Mouse (Mus musculus) cerebellum, postnatal 10 days (tissue): ENCODE results near the gene Hoxa5.

Experiments used
- DNase-seq, 2 experiments: peaks; one replicate each; pipeline ENCODE4 v3.0.0; 2021; ENCODE audit warnings: mixed read lengths in 2 of 2

Gene Hoxa5

GRCm38 (mm10) chr6:52225612-52226568 lies 21.5 kb upstream of the Hoxa5 start:
- DNase-seq, result no peak

- no peak for DNase-seq
Observed at GRCm38 (mm10) chr6:52224895-52225611, 20.7 kb upstream of the Hoxa5 start.

- DNase-seq, result no peak
Observed at GRCm38 (mm10) chr6:52223939-52224760, 19.8 kb upstream of the Hoxa5 start.

- no peak for DNase-seq
Observed at GRCm38 (mm10) chr6:52222729-52223128, 18.3 kb upstream of the Hoxa5 start.

- peak; percentile 25 to 29 for DNase-seq
Observed at GRCm38 (mm10) chr6:52221993-52222685, 17.8 kb upstream of the Hoxa5 start.

- peak; percentile 91 to 94 for DNase-seq
Observed at GRCm38 (mm10) chr6:52221337-52221992, 17.1 kb upstream of the Hoxa5 start, which contains the start of gene Hoxa7. TSS of gene Hoxa7 (minus strand) at chr6:52221854.

GRCm38 (mm10) chr6:52220865-52221310 lies 16.5 kb upstream of the Hoxa5 start:
- DNase-seq, result no peak

- DNase-seq, result peak; percentile 11 to 57
Observed at GRCm38 (mm10) chr6:52220003-52220864, 15.8 kb upstream of the Hoxa5 start.

- DNase-seq, result peak in 1 of 2 experiments; percentile 56
Observed at GRCm38 (mm10) chr6:52219234-52219942, 15.0 kb upstream of the Hoxa5 start.

GRCm38 (mm10) chr6:52218643-52219215 lies 14.3 kb upstream of the Hoxa5 start:
- DNase-seq, result no peak

GRCm38 (mm10) chr6:52217895-52218642 lies 13.7 kb upstream of the Hoxa5 start:
- DNase-seq, result peak in 1 of 2 experiments; percentile 60

GRCm38 (mm10) chr6:52217459-52217768 lies 13.0 kb upstream of the Hoxa5 start:
- DNase-seq, result no peak

- peak in 1 of 2 experiments; percentile 50 for DNase-seq
Observed at GRCm38 (mm10) chr6:52216691-52217458, 12.5 kb upstream of the Hoxa5 start.

GRCm38 (mm10) chr6:52215771-52216535 lies 11.6 kb upstream of the Hoxa5 start:
- peak in 1 of 2 experiments; percentile 5 for DNase-seq

GRCm38 (mm10) chr6:52215070-52215469 lies 10.7 kb upstream of the Hoxa5 start:
- peak in 1 of 2 experiments; percentile 14 for DNase-seq

GRCm38 (mm10) chr6:52214271-52214670 lies 9.9 kb upstream of the Hoxa5 start:
- DNase-seq, result peak in 1 of 2 experiments; percentile 10
